Mouse (Mus musculus): ENCODE measurements around the gene Xrcc4. TPM values are rescaled to one million over a fixed set of nuclear protein-coding genes. Genes with fewer than 3 reads are reported as not detected.
A peak's percentile ranks its signal among the peaks of the same experiment; 100 is the strongest.
"Not testable (repeated sequence)": the region's sequence is repeated elsewhere in the genome, so short reads cannot be mapped to it uniquely, and the experiment has no call there.

The Xrcc4 gene
- polyA plus RNA-seq, 1 experiment from 2014 or later, result 15.4 TPM

DNA sequence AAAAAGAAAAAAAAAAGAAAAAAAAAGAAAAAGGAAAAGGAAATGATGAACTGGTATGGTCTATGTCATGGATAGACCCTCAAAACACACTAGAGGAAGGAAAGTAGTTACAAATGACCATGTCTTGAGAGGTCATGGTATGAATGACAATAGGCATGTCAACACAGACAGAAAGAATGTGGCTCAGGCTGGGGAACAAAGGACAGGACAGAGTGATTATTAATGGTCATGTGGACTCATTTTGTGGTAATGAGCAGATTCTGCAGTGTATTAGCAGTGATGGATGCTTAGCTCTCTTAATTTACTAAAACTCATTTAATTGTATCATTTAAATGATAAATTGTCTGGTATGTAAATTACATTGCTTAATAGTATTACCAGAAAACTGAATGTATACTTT lies 333.1 kb downstream of the Xrcc4 start:
- H3K4me1 ChIP-seq, result no peaks in the 10 kb centered on the region
- H3K9ac ChIP-seq, result no peak overlapping the region
- no peak for ATAC-seq (ENCODE audit: insufficient number of reproducible peaks, insufficient read depth, low FRiP score, low TSS enrichment, low read depth)
- H3K9me3 ChIP-seq, result no peaks in the 10 kb centered on the region
- no peaks in the 10 kb centered on the region for H3K27me3 ChIP-seq
- no peak overlapping the region for H3K4me2 ChIP-seq
- no peak overlapping the region for H3K27ac ChIP-seq
- H3K36me3 ChIP-seq, result no peaks in the 10 kb centered on the region
- no peak overlapping the region for H3K4me3 ChIP-seq

DNA sequence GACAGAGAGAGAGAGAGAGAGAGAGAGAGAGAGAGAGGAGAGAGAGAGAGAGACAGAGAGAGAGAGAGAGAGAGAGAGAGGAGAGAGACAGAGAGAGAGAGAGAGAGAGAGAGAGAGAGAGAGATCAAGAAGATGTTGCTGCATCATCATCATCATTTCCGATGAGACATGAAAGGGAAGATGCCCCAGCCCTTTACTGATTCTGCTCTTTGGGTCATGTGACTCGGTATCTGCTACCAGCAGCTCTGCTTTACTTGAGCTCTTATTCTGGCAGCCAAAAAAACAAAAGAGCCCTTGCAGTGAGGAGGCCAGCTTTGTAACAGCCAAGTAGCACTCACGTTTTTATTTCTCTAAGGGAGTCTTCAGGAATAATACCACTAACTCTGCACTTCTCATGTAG lies 338.8 kb downstream of the Xrcc4 start:
- 19% methylated on average over 3 of the region's 3 CpGs for WGBS
- not testable (repeated sequence) for ATAC-seq (ENCODE audit: insufficient number of reproducible peaks, insufficient read depth, low FRiP score, low TSS enrichment, low read depth)

DNA sequence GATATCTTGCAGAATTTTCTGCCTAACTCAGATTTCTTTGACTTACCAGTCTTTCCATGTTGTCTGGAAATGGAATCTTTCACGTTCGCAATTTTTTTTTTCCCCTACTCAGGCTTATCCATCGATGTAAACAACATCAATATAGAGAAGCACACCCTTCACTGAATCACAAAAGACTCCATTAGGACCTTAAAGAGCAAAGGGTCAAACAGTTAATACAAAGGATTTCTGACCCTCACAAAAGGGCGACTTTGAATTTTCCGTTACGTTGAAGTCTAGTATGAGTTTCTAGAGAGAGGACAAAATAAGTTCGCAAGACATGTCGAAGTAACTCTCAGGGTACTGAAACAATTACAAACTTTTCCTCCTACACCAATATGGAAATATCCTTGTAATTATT lies 346.2 kb downstream of the Xrcc4 start:
- Histone ChIP-seq H3K4me1 (peaks cover 6% of the 10 kb centered on the region; the same call in 1 of the 2 replicates), H3K9ac (peak overlapping the region; percentile 93), H3K27me3 (no peaks in the 10 kb centered on the region), H3K4me3 (peak overlapping the region; percentile 70), H3K4me2 (peak overlapping the region; percentile 83), H3K36me3 (no peaks in the 10 kb centered on the region), H3K9me3 (no peaks in the 10 kb centered on the region), H3K27ac (no peak overlapping the region)
- WGBS, result 11% methylated on average over 8 of the region's 8 CpGs
- no peak for ATAC-seq (ENCODE audit: insufficient number of reproducible peaks, insufficient read depth, low FRiP score, low TSS enrichment, low read depth)

More for the DNA sequence above, 338.8 kb downstream of the Xrcc4 start:
- H3K9me3 ChIP-seq, H3K4me1 ChIP-seq, H3K27me3 ChIP-seq, H3K4me2 ChIP-seq, H3K9ac ChIP-seq, H3K36me3 ChIP-seq, H3K4me3 ChIP-seq, H3K27ac ChIP-seq: not testable (repeated sequence)

DNA sequence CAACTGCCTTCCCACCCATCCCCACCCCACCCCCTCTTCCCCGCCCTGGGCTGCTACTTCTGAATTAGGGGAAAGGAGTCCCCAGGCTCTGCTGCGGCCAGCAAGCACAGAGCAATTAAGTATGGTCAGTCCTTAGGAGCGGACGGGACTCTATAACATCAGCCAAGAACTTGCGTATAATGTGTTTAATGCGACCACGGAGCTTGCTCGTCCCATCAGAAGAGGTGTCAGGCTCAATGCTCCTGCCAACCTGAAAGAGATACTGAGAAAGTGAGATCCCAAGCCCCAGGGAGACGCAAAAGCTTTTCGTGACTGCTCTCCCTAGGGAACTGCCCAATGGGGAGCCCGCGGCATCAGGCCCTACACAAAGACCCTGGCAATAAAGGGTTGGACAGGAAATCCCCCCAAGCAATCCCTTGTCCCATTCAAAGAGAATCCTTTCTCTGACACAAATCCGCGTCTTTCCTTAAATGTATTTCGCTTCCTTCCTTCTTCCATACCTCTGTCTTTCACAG lies 346.7 kb downstream of the Xrcc4 start:
- no peaks in the 10 kb centered on the region for H3K27me3 ChIP-seq
- H3K27ac ChIP-seq, result peak overlapping the region; percentile 96
- no peak for ATAC-seq (ENCODE audit: insufficient number of reproducible peaks, insufficient read depth, low FRiP score, low TSS enrichment, low read depth)
- H3K4me2 ChIP-seq, result peak overlapping the region; percentile 83
- no peaks in the 10 kb centered on the region for H3K36me3 ChIP-seq
- H3K9ac ChIP-seq, result peak overlapping the region; percentile 93
- peaks cover 10% of the 10 kb centered on the region; the same call in 1 of the 2 replicates for H3K4me1 ChIP-seq
- 2% methylated on average over 15 of the region's 15 CpGs for WGBS
- H3K9me3 ChIP-seq, result no peaks in the 10 kb centered on the region
- peak overlapping the region; percentile 70 for H3K4me3 ChIP-seq

DNA sequence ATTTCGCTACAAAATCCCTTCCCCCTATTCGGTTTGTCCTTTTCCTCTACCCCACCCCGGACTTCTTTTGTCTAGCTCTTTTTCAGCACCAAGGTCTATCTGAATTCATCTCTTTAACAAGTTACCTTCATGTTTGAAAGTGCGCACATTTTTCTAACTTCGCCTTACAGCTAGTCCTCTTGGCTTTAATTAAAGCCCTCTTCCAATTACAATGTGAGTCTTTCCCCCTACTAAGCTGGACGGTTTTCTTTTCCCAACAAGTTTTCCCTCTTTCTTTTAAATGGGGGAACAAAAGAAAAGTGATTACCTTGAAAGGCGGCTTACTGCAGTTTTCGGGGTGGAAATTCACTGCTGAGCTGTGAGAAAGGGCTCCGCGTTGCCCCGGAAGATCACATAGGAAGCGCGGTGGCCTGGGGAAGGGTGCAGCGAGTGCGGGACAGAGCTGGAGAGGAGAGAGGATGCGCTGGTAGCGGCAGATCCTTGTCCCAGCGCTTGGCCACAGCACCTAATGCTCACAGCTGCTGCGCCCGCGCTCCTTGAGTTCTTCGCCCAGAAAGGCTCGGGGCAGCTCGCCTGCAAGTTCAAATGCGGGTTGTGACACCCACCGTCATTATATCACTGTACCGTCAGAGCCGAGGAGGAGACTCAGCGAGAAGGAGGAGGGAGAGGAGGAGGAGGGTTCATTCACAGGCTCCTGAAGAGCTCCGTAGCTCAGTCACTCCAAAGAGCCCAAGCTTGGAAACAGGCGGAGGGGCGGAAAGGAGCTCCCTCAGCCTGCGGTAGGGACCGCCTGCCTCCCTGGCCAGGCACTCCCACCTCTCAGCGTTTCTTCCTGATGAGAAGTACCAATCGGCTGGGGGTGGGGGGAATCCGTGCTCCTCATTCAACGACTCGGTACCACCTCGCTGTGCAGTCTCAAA lies 347.4 kb downstream of the Xrcc4 start, which contains the start of gene Vcan:
Vcan (minus strand) TSS at position 744 of the 920 bp plus-strand sequence.
- H3K9ac ChIP-seq, result peak within 1 kb of the TSS; percentile 93
- H3K4me1 ChIP-seq, result peaks cover 11% of the 10 kb centered on the region; the same call in 1 of the 2 replicates
- peak within 1 kb of the TSS; percentile 83 for H3K4me2 ChIP-seq
- H3K9me3 ChIP-seq, result no peaks in the 10 kb centered on the region
- peak within 1 kb of the TSS; percentile 96 for H3K27ac ChIP-seq
- H3K36me3 ChIP-seq, result no peaks in the 10 kb centered on the region
- H3K4me3 ChIP-seq, result peak within 1 kb of the TSS; percentile 70
- under 1% methylated on average over 40 of the region's 40 CpGs for WGBS
- no peaks in the 10 kb centered on the region for H3K27me3 ChIP-seq
- peak; percentile 64 for ATAC-seq (ENCODE audit: insufficient number of reproducible peaks, insufficient read depth, low FRiP score, low TSS enrichment, low read depth)

DNA sequence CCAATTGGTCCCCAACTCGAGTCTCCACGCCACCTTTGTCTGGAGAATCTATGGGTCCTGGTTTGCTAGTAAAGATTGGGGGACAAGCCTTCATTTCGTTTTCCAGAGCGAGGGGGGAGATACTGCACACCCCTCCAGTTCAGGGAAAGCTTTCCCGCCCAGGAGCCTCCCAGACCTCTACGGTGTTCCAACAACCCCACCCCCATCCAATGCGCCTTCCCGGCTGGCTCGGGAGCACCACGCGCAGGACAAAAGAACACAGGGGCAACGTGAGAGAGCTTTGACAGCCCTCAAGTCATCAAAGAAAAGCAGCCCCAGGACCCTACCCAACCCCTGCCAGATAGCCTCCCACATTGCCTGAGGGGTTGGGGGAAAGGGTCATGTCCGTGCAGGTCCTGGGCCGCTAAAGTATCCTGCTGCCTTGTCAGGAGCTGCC lies 348.3 kb downstream of the Xrcc4 start:
- H3K27me3 ChIP-seq, result no peaks in the 10 kb centered on the region
- H3K4me3 ChIP-seq, result peak overlapping the region; percentile 70
- H3K9me3 ChIP-seq, result no peaks in the 10 kb centered on the region
- peak; percentile 53; the same call in 1 of the 2 replicates for ATAC-seq (ENCODE audit: insufficient number of reproducible peaks, insufficient read depth, low FRiP score, low TSS enrichment, low read depth)
- under 1% methylated on average over 14 of the region's 14 CpGs for WGBS
- H3K4me1 ChIP-seq, result peaks cover 13% of the 10 kb centered on the region; the same call in 1 of the 2 replicates
- peak overlapping the region; percentile 93 for H3K9ac ChIP-seq
- H3K27ac ChIP-seq, result peak overlapping the region; percentile 96
- no peaks in the 10 kb centered on the region for H3K36me3 ChIP-seq
- H3K4me2 ChIP-seq, result peak overlapping the region; percentile 83

DNA sequence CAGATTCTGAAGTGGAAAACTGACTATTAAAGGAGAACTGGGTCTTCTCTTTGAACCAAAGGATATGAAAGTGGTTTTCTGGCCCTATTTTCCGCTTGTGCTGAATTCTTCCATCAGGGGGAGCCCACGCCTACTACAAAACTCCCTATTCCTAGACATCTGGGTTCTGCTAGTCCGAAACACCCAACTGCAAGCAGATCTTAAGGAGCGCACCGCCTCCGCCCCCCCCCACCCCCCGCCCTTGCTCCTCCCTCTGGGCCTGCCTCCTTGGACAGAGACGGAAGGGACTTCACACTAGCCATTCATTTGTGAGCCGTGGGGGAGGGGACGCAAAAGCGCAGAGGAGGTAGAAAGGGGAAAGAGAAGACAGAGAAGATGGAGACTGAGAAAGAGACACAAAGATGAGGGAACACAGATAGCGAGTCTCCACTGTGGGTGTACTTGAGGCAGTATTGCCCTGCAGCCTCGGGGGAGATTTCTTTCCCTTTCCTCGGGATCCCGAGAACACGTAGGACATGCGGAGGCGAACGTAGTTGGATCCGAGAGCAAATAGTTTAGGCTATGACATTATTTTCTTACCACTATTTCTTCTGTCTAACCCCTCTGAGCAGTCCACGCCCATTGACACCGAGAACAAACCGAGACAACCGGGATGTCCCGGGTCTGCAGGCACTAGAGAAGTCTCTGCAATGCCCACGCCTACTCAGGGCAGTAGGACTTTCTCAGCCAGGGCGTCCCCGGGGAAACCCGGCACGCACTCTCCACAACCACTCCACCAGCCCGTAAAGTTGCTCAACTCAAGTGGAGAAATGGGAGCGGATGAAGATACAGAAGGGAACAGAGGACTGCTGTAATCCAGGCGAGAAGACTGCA lies 348.9 kb downstream of the Xrcc4 start:
- H3K9me3 ChIP-seq, result no peaks in the 10 kb centered on the region

DNA sequence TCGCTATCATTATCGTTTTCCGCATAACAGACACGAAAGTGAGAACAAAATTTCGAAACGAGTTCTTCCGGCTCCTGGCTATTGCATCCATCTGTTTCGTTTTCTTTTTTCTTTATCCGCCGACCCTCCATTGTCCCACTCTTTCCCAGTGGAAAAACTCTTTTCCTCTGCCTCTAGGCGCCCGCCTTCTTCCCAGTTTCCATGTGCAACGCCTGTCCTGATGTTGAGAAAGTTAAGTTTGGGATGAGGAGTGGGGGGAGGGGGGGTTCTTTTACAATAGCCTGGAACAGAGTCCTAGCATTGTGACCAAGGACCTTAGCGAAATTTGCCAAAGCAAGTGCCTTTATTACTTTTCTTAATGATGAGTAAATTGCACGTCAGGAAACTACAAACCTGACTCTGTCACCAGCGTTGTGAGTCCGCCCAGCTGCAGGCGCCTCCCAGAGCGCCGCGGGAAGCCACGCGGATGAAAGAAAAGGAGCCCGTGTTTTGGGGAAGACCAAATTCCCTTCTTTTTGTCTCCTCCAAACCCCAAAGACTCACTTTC lies 349.6 kb downstream of the Xrcc4 start:
- no peak for ATAC-seq (ENCODE audit: insufficient number of reproducible peaks, insufficient read depth, low FRiP score, low TSS enrichment, low read depth)
- WGBS, result under 1% methylated on average over 24 of the region's 24 CpGs
- H3K4me2 ChIP-seq, result peak overlapping the region; percentile 83
- no peaks in the 10 kb centered on the region for H3K9me3 ChIP-seq
- peak overlapping the region; percentile 70 for H3K4me3 ChIP-seq
- no peaks in the 10 kb centered on the region for H3K27me3 ChIP-seq
- peak overlapping the region; percentile 96 for H3K27ac ChIP-seq
- H3K9ac ChIP-seq, result peak overlapping the region; percentile 93
- no peaks in the 10 kb centered on the region for H3K36me3 ChIP-seq
- H3K4me1 ChIP-seq, result peaks cover 19% of the 10 kb centered on the region

More for the DNA sequence above, 348.9 kb downstream of the Xrcc4 start:
- WGBS, result under 1% methylated on average over 33 of the region's 33 CpGs
- H3K9ac ChIP-seq, result peak overlapping the region; percentile 93
- peak overlapping the region; percentile 70 for H3K4me3 ChIP-seq
- no peaks in the 10 kb centered on the region for H3K27me3 ChIP-seq
- H3K27ac ChIP-seq, result peak overlapping the region; percentile 96
- H3K4me1 ChIP-seq, result peaks cover 16% of the 10 kb centered on the region
- H3K36me3 ChIP-seq, result no peaks in the 10 kb centered on the region
- H3K4me2 ChIP-seq, result peak overlapping the region; percentile 83
- ATAC-seq (ENCODE audit: insufficient number of reproducible peaks, insufficient read depth, low FRiP score, low TSS enrichment, low read depth), result peak; percentile 84

DNA sequence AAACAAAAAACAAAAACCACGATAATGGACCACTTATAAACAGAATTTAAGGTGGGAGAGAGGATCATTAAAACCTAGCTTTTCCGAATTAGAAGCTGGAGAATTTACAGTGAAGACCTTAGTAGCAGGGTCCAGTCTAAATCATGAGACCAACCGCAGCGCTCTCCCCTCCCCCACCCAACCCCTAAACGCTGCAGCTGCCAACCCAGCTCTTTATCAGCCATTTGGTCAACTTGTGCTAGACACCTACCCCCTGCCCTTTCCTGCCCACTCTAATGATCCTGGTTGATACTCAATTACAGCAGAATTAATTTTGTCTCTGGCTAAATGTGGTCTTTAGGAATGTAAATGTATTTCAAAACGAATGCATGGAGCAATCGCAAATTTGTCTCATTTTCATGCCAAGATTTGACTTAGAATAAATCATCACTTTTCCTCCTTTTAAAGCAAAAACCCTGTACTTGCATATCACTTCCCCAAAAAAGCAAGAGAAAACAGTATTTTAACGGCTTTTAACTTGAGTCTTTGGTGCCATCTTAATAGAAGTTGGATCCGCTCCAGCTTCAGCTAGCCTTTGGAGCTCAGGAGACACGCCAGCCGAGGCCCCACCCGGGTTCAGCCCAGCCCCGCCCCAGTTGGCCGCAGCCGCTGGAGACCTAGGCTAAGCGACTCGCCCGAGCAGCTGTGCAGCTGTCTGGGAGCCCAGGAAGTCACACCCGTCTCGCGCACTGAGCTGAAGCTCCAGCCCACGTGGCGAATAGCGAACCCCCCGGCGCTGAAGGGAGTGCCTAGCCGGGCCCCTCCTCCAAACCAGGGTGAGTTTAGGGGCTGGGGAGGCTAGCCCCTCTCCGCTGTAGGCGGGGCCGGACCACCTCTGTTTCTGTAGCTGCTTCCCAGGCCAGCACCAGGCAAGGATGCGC lies 350.4 kb downstream of the Xrcc4 start:
- Histone ChIP-seq H3K9ac (peak overlapping the region; percentile 93), H3K4me2 (peak overlapping the region; percentile 83), H3K27me3 (no peaks in the 10 kb centered on the region), H3K9me3 (no peaks in the 10 kb centered on the region), H3K4me3 (peak overlapping the region; percentile 70), H3K36me3 (no peaks in the 10 kb centered on the region), H3K27ac (peak overlapping the region; percentile 96), H3K4me1 (peaks cover 19% of the 10 kb centered on the region)
- WGBS, result 2% methylated on average over 31 of the region's 31 CpGs
- peak; percentile 73 for ATAC-seq (ENCODE audit: insufficient number of reproducible peaks, insufficient read depth, low FRiP score, low TSS enrichment, low read depth)

DNA sequence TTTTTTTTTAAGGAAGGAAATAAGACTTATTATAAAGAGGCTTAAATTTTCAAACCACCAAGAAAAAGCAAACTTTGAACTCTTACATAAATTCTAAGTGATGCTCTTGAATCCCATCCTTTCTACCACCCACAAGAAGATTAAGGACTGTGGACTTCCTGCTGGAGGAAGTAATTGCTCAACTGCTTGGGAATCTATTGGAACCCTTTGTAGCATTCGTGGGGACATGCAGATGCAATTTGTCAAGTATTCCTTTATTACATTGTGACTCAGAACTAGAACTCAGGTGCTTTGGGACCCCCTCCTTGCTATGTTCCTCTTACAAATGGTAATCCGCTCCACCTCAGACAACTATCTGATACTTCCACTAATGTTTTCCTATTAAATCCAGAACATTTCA lies 351.1 kb downstream of the Xrcc4 start:
- H3K36me3 ChIP-seq, result no peaks in the 10 kb centered on the region
- H3K27ac ChIP-seq, result no peak overlapping the region
- H3K27me3 ChIP-seq, result no peaks in the 10 kb centered on the region
- no peak for ATAC-seq (ENCODE audit: insufficient number of reproducible peaks, insufficient read depth, low FRiP score, low TSS enrichment, low read depth)
- peak overlapping the region; percentile 83 for H3K4me2 ChIP-seq
- H3K9ac ChIP-seq, result no peak overlapping the region
- peaks cover 19% of the 10 kb centered on the region for H3K4me1 ChIP-seq
- H3K4me3 ChIP-seq, result peak overlapping the region; percentile 70
- WGBS, result 41% methylated on average over 2 of the region's 2 CpGs
- H3K9me3 ChIP-seq, result no peaks in the 10 kb centered on the region
